Mouse (Mus musculus) C2C12 (cell line): ENCODE data around the gene Itpkc. TPM values are rescaled to one million over a fixed set of nuclear protein-coding genes. Genes with fewer than 3 reads are reported as not detected.

Experiments used
- H3K27me3 ChIP-seq: one replicate; pipeline ENCODE4 v1.6.1; 2011; ENCODE audit not compliant: control insufficient read depth, insufficient read depth, insufficient read length
- H3K36me3 ChIP-seq: one replicate; pipeline ENCODE4 v1.6.1; 2011; ENCODE audit not compliant: control insufficient read depth, insufficient read depth
- H3K4me3 ChIP-seq: one replicate; pipeline ENCODE4 v1.5.1; 2011; ENCODE audit warnings: mild to moderate bottlenecking, control low read depth; ENCODE audit not compliant: poor library complexity, insufficient read depth, severe bottlenecking
- H3K79me2 ChIP-seq: one replicate; pipeline ENCODE4 v1.6.1; 2011; ENCODE audit not compliant: control insufficient read depth, insufficient read depth
- H3K79me3 ChIP-seq: one replicate; pipeline ENCODE4 v1.6.1; 2011; ENCODE audit warnings: low read depth, control low read depth
- H3ac ChIP-seq: one replicate; pipeline ENCODE3; 2011; ENCODE audit warnings: low read depth; ENCODE audit not compliant: control insufficient read depth, insufficient read length
- CEBPB ChIP-seq: IDR thresholded peaks from one replicate; pipeline ENCODE4 v1.6.1; 2011; ENCODE audit warnings: low read depth, mild to moderate bottlenecking, control low read depth, moderate library complexity
- CTCF ChIP-seq: IDR thresholded peaks from one replicate; pipeline ENCODE4 v1.5.1; 2011; ENCODE audit not compliant: control insufficient read depth, insufficient read depth, insufficient read length
- FOSL1 ChIP-seq: IDR thresholded peaks from one replicate; pipeline ENCODE4 v1.8.0; 2011; ENCODE audit warnings: mild to moderate bottlenecking, low read length; ENCODE audit not compliant: poor library complexity, insufficient read depth, severe bottlenecking
- MAX ChIP-seq: IDR thresholded peaks from one replicate; pipeline ENCODE4 v1.6.1; 2011; ENCODE audit warnings: mild to moderate bottlenecking, control low read depth
- MYOD1 ChIP-seq: IDR thresholded peaks from one replicate; pipeline ENCODE4 v1.6.1; 2011; ENCODE audit warnings: low read depth; ENCODE audit not compliant: control insufficient read depth, insufficient read length
- MYOG ChIP-seq: IDR thresholded peaks from one replicate; pipeline ENCODE4 v1.6.1; 2011; ENCODE audit not compliant: control insufficient read depth, insufficient read length; ENCODE audit errors: extremely low read depth
- USF1 ChIP-seq: IDR thresholded peaks from one replicate; pipeline ENCODE4 v1.6.1; 2011; ENCODE audit warnings: low read depth, mild to moderate bottlenecking, control low read depth, moderate library complexity
- polyA plus RNA-seq: library from polyadenylated mRNA; unstranded; fragments of >200 nt; fragmentation: generic; extraction: Trizol; gene quantifications from one replicate; pipeline ENCODE4 v1.2.1, GENCODE M21; 2012; ENCODE audit warnings: missing spikeins

The Itpkc gene
- polyA plus RNA-seq, 1 experiment: 5.7 TPM

GRCm38 (mm10) chr7:27178324-27179216, 49.9 kb downstream of the Itpkc start, which contains the start of gene Rab4b:
Gene Rab4b, minus strand, starts transcription at chr7:27178896.
- H3ac ChIP-seq: peak within 1 kb of the TSS; percentile 84
- no peaks in the 10 kb centered on the region for H3K79me3 ChIP-seq
- no peaks in the 10 kb centered on the region for H3K27me3 ChIP-seq
- TF ChIP-seq USF1: no peak
- no peaks in the 10 kb centered on the region for H3K79me2 ChIP-seq
- H3K36me3 ChIP-seq: no peaks in the 10 kb centered on the region
- H3K4me3 ChIP-seq: peak within 1 kb of the TSS; percentile 38

- Histone ChIP-seq H3ac (peak overlapping the region; percentile 22), H3K79me3 (no peaks in the 10 kb centered on the region), H3K27me3 (no peaks in the 10 kb centered on the region), H3K36me3 (no peaks in the 10 kb centered on the region), H3K79me2 (no peaks in the 10 kb centered on the region), H3K4me3 (peak overlapping the region; percentile 38)
- TF ChIP-seq MAX (no peak), CTCF (no peak), CEBPB (no peak), FOSL1 (no peak), USF1 (no peak), MYOD1 (no peak), MYOG (no peak)
Observed at GRCm38 (mm10) chr7:27177942-27178323, 50.5 kb downstream of the Itpkc start.

- Histone ChIP-seq H3K79me3 (no peaks in the 10 kb centered on the region), H3K4me3 (no peak overlapping the region), H3K36me3 (no peaks in the 10 kb centered on the region), H3K27me3 (no peaks in the 10 kb centered on the region), H3K79me2 (no peaks in the 10 kb centered on the region), H3ac (no peak overlapping the region)
- no peak for TF ChIP-seq USF1
- TF ChIP-seq MYOG: no peak
- TF ChIP-seq CEBPB: no peak
- no peak for TF ChIP-seq CTCF
- no peak for TF ChIP-seq MYOD1
- no peak for TF ChIP-seq MAX
- TF ChIP-seq FOSL1: no peak
Observed at GRCm38 (mm10) chr7:27174896-27175295, 53.6 kb downstream of the Itpkc start.

- TF ChIP-seq FOSL1 (no peak), CTCF (no peak), MAX (no peak), USF1 (no peak), MYOD1 (no peak), MYOG (no peak), CEBPB (no peak)
- no peaks in the 10 kb centered on the region for H3K27me3 ChIP-seq
- H3K4me3 ChIP-seq: no peak overlapping the region
- no peak overlapping the region for H3ac ChIP-seq
- H3K79me2 ChIP-seq: no peaks in the 10 kb centered on the region
- no peaks in the 10 kb centered on the region for H3K36me3 ChIP-seq
- no peaks in the 10 kb centered on the region for H3K79me3 ChIP-seq
Observed at GRCm38 (mm10) chr7:27174496-27174895, 54.0 kb downstream of the Itpkc start.

- no peak for TF ChIP-seq MAX
- TF ChIP-seq CEBPB: no peak
- no peak for TF ChIP-seq MYOG
- TF ChIP-seq USF1: no peak
- no peak for TF ChIP-seq CTCF
- no peak for TF ChIP-seq MYOD1
- TF ChIP-seq FOSL1: no peak
- no peaks in the 10 kb centered on the region for H3K79me3 ChIP-seq
- no peak overlapping the region for H3ac ChIP-seq
- H3K79me2 ChIP-seq: peaks cover 2% of the 10 kb centered on the region
- no peak overlapping the region for H3K4me3 ChIP-seq
- H3K27me3 ChIP-seq: no peaks in the 10 kb centered on the region
- no peaks in the 10 kb centered on the region for H3K36me3 ChIP-seq
Observed at GRCm38 (mm10) chr7:27170981-27171380, 57.5 kb downstream of the Itpkc start.

GRCm38 (mm10) chr7:27168371-27168770, 60.1 kb downstream of the Itpkc start:
- Histone ChIP-seq H3ac (no peak overlapping the region), H3K36me3 (no peaks in the 10 kb centered on the region), H3K4me3 (no peak overlapping the region), H3K79me3 (peaks cover 6% of the 10 kb centered on the region), H3K27me3 (no peaks in the 10 kb centered on the region), H3K79me2 (peaks cover 28% of the 10 kb centered on the region)
- no peak for TF ChIP-seq FOSL1
- TF ChIP-seq USF1: no peak
- TF ChIP-seq MAX: no peak
- no peak for TF ChIP-seq MYOD1
- TF ChIP-seq CTCF: no peak
- no peak for TF ChIP-seq CEBPB
- no peak for TF ChIP-seq MYOG
